Mouse (Mus musculus) liver, adult 2 months (tissue): ENCODE measurements around the gene Pdzrn3. TPM values are rescaled to one million over a fixed set of nuclear protein-coding genes. Genes with fewer than 3 reads are reported as not detected.

ENCODE experiments used
- DNase-seq: peaks from one replicate; pipeline ENCODE4 v3.0.0-alpha.2; 2011; ENCODE audit warnings: low read depth, low spot score; ENCODE audit errors: extremely low read depth
- H3K27ac ChIP-seq: fragments of 200-500 bp; replicated peaks from 2 replicates; pipeline ENCODE4 v1.5.1; 2012; ENCODE audit warnings: low read depth, mild to moderate bottlenecking, control low read depth, inconsistent platforms, low read length; ENCODE audit not compliant: insufficient read depth
- H3K27me3 ChIP-seq: fragments of 200-500 bp; 2 replicates; pipeline ENCODE4 v1.6.1; 2012; ENCODE audit warnings: mild to moderate bottlenecking, moderate library complexity, low read length, inconsistent platforms; ENCODE audit not compliant: control insufficient read depth, insufficient read depth
- H3K36me3 ChIP-seq: fragments of 200-500 bp; 2 replicates; pipeline ENCODE4 v1.6.1; 2012; ENCODE audit warnings: low read length, inconsistent platforms; ENCODE audit not compliant: control insufficient read depth, insufficient read depth
- H3K4me1 ChIP-seq: fragments of 200-500 bp; 2 replicates; pipeline ENCODE4 v1.6.1; 2011; ENCODE audit warnings: low read length; ENCODE audit not compliant: control insufficient read depth, insufficient read depth
- H3K4me3 ChIP-seq: fragments of 200-500 bp; 2 replicates; pipeline ENCODE4 v1.5.1; 2011; ENCODE audit warnings: low read depth, mild to moderate bottlenecking, control low read depth, low read length, moderate library complexity; ENCODE audit not compliant: insufficient read depth
- H3K79me2 ChIP-seq: fragments of 200-500 bp; 2 replicates; pipeline ENCODE4 v1.6.1; 2012; ENCODE audit warnings: inconsistent platforms, mild to moderate bottlenecking, low read length, moderate library complexity; ENCODE audit not compliant: control insufficient read depth, insufficient read depth
- H3K9ac ChIP-seq: fragments of 200-500 bp; 2 replicates; pipeline ENCODE4 v1.6.1; 2012; ENCODE audit warnings: low read depth, mild to moderate bottlenecking, control low read depth, inconsistent platforms, low read length
- CTCF ChIP-seq: fragments of 200-500 bp; IDR thresholded peaks from 2 replicates; pipeline ENCODE4 v1.5.1; 2011; ENCODE audit warnings: low read depth, low read length, control low read depth
- POLR2A ChIP-seq: fragments of 200-500 bp; IDR thresholded peaks from 2 replicates; pipeline ENCODE4 v1.6.1; 2011; ENCODE audit warnings: low read length, control low read depth; ENCODE audit not compliant: insufficient read depth; ENCODE audit errors: extremely low read depth
- WGBS: fragments of 180-500 bp; shearing (Covaris S2); methylation state at CpG from one replicate; pipeline ENCODE4 v1.1.7; 2018; 5-methylcytosine and 5-hydroxymethylcytosine counted together
- polyA plus RNA-seq: library from polyadenylated mRNA; depleted of rRNA; stranded (reverse); fragments of >200 nt; gene quantifications from 2 replicates; pipeline ENCODE4 v1.2.3, GENCODE M21; 2012
- total RNA-seq: library from RNA; depleted of rRNA; stranded (reverse); fragments of >200 nt; gene quantifications from 2 replicates; pipeline ENCODE4 v1.2.3, GENCODE M21; 2014

The Pdzrn3 gene
- total and polyA plus RNA-seq, 2 experiments: 2.9 to 3.2 TPM

GRCm38 (mm10) chr6:101234349-101234748 is 143.3 kb downstream of the Pdzrn3 start:
- 86% methylated on average over 10 of the region's 10 CpGs for WGBS
- H3K4me1 ChIP-seq: no peaks in the 10 kb centered on the region
- H3K36me3 ChIP-seq: no peaks in the 10 kb centered on the region
- H3K27ac ChIP-seq: no peak overlapping the region
- H3K79me2 ChIP-seq: no peaks in the 10 kb centered on the region
- no peak overlapping the region for H3K9ac ChIP-seq
- no peak for DNase-seq
- H3K4me3 ChIP-seq: no peak overlapping the region
- H3K27me3 ChIP-seq: no peaks in the 10 kb centered on the region
- TF ChIP-seq POLR2A: no peak
- TF ChIP-seq CTCF: no peak

GRCm38 (mm10) chr6:101233680-101234079 is 144.0 kb downstream of the Pdzrn3 start:
- 76% methylated on average over 6 of the region's 6 CpGs for WGBS
- H3K79me2 ChIP-seq: no peaks in the 10 kb centered on the region
- no peak for DNase-seq
- H3K4me3 ChIP-seq: no peak overlapping the region
- no peaks in the 10 kb centered on the region for H3K27me3 ChIP-seq
- H3K9ac ChIP-seq: no peak overlapping the region
- no peaks in the 10 kb centered on the region for H3K36me3 ChIP-seq
- H3K4me1 ChIP-seq: peaks cover 3% of the 10 kb centered on the region; the same call in 1 of the 2 replicates
- no peak for TF ChIP-seq POLR2A
- TF ChIP-seq CTCF: no peak
- H3K27ac ChIP-seq: no peak overlapping the region

- Histone ChIP-seq H3K79me2 (no peaks in the 10 kb centered on the region), H3K27me3 (no peaks in the 10 kb centered on the region), H3K4me3 (no peak overlapping the region), H3K36me3 (no peaks in the 10 kb centered on the region), H3K9ac (no peak overlapping the region), H3K4me1 (peaks cover 3% of the 10 kb centered on the region; the same call in 1 of the 2 replicates), H3K27ac (no peak overlapping the region)
- DNase-seq: no peak
- 78% methylated on average over 8 of the region's 8 CpGs for WGBS
- no peak for TF ChIP-seq POLR2A
- no peak for TF ChIP-seq CTCF
These were observed 150.3 kb downstream of the Pdzrn3 start for GRCm38 (mm10) chr6:101227294-101227855.

- Histone ChIP-seq H3K79me2 (no peaks in the 10 kb centered on the region), H3K27ac (no peak overlapping the region), H3K27me3 (no peaks in the 10 kb centered on the region), H3K9ac (no peak overlapping the region), H3K4me3 (no peak overlapping the region), H3K4me1 (peaks cover 12% of the 10 kb centered on the region), H3K36me3 (no peaks in the 10 kb centered on the region)
- no peak for TF ChIP-seq POLR2A
- TF ChIP-seq CTCF: no peak
- WGBS: 60% methylated on average over 3 of the region's 3 CpGs
- DNase-seq: no peak
These were observed 157.4 kb downstream of the Pdzrn3 start for GRCm38 (mm10) chr6:101220307-101220706.

- no peak overlapping the region for H3K27ac ChIP-seq
- no peaks in the 10 kb centered on the region for H3K36me3 ChIP-seq
- no peak overlapping the region for H3K4me3 ChIP-seq
- DNase-seq: peak; percentile 93
- 18% methylated on average over 3 of the region's 3 CpGs for WGBS
- no peaks in the 10 kb centered on the region for H3K79me2 ChIP-seq
- no peak overlapping the region for H3K9ac ChIP-seq
- no peaks in the 10 kb centered on the region for H3K27me3 ChIP-seq
- no peak for TF ChIP-seq POLR2A
- no peak for TF ChIP-seq CTCF
- H3K4me1 ChIP-seq: peaks cover 12% of the 10 kb centered on the region
These were observed 158.7 kb downstream of the Pdzrn3 start for GRCm38 (mm10) chr6:101219004-101219403.

GRCm38 (mm10) chr6:101218197-101218596 is 159.5 kb downstream of the Pdzrn3 start:
- TF ChIP-seq POLR2A (no peak), CTCF (no peak)
- WGBS: 62% methylated on average over 4 of the region's 4 CpGs
- Histone ChIP-seq H3K36me3 (no peaks in the 10 kb centered on the region), H3K27me3 (no peaks in the 10 kb centered on the region), H3K4me3 (no peak overlapping the region), H3K27ac (peak overlapping the region; percentile 38; the same call in 1 of the 2 replicates), H3K79me2 (no peaks in the 10 kb centered on the region), H3K4me1 (peaks cover 12% of the 10 kb centered on the region), H3K9ac (no peak overlapping the region)
- no peak for DNase-seq
